Mouse (Mus musculus) embryonic stem cell, embryonic (primary cell): ENCODE measurements around the gene Rmnd5a.

ENCODE experiments used
- CTCF ChIA-PET, 4 experiments: fragments of 300-600 bp in 2 of 4; fragments of 350-600 bp in 2 of 4; sonication (Branson Sonifier 250); formaldehyde crosslinking; loops; one replicate each; lab custom pipeline; 2022; ENCODE audit warnings: inconsistent platforms in 2 of 4; lab: Charles Lee
- POLR2A ChIA-PET, 4 experiments: fragments of 300-600 bp in 2 of 4; fragments of 350-600 bp in 2 of 4; sonication (Branson Sonifier 250); formaldehyde crosslinking; loops; one replicate each; lab custom pipeline; 2022; ENCODE audit warnings: antibody characterized with exemption in 4 of 4, inconsistent platforms in 1 of 4; lab: Charles Lee

Gene Rmnd5a

GRCm38 (mm10) chr6:71353722-71354121, 86.7 kb downstream of the Rmnd5a start:
- ChIA-PET POLR2A (no interaction called here), CTCF (interaction anchor here in 2 of 4 experiments (0.9 to 1.3 kb wide), 2 partner anchors 15 to 83 kb away, joined by 3 to 4 read pairs; no protein-coding TSS in a partner anchor)

DNA sequence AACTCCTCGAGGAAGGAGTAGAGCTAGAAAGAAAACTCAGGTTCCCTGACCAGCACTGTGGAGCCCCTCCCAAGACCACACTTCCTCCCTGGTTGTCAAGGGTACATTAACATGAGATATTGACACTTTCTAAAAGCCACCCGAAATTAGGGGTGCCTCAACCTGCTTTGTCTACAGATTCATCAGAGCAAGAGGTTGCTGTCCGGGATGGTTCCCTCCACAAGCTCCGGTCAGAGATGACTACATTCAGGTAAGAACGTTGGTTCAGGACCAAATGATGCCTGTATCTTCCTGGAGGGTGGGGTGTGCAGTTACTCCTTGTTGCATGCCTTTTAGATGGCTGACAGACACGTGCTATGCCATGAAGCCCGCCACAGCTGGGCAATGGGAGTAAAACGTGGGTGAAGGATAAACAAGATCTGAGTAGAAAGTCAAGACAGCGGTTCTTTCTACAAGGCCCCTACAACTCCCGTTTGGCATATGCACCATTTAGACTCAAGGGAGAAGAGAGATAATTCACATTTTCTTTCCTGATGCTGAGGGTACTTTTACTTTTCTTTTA, 87.5 kb downstream of the Rmnd5a start:
- ChIA-PET POLR2A (interaction anchor here in 1 of 4 experiments (0.8 kb wide), 1 partner anchor 478 kb away, joined by 3 read pairs; the partner anchor contains the start of gene Immt), CTCF (interaction anchor here in 2 of 4 experiments (0.6 to 1.3 kb wide), 3 partner anchors 82 to 177 kb away, joined by 3 to 5 read pairs (median 3); no protein-coding TSS in a partner anchor)

DNA sequence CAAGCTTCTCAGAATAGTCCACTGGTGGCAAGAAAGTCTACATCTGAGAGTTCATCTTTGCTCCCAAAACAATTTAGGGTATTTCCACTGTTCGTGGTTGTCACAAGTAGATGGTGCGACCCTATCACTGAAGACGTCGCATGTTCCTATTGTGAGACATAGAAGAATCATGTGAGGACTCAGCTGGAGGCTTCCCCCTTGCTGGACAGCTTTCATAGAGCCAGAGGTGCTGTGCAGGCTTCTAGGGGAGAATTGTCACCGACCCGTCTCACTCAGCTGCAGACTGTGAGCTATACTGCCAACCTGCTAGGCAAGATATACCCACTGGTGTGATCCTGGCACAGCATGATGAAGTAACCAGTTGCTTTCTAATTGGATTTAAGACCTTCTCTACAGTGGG, 88.2 kb downstream of the Rmnd5a start:
- CTCF ChIA-PET: interaction anchor here in 1 of 4 experiments (0.6 kb wide), 1 partner anchor 176 kb away, joined by 5 read pairs; no protein-coding TSS in a partner anchor
- POLR2A ChIA-PET: interaction anchor here in 2 of 4 experiments (0.7 to 0.8 kb wide), 2 partner anchors 135 to 479 kb away, joined by 3 to 5 read pairs; partner anchors contain the start of gene Immt (in 1 of the 2)

DNA sequence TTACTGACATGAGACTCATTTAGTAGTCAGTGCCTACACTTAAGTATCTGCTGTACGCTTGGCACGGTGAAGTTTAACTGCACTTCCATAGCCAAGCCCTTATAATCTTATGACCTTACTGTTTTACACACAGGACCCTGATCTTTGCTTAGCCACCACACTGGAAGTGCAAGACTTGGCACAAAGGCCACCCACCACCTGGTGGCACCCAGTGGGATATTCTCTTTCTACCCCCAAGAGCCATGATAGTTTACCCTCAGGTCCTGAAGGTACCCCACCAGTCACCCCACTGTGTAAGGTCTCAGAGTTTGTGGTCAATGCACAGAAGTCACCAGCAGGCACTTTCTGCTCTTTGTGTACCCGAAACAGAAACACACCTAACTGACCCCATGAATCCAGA, 89.2 kb downstream of the Rmnd5a start:
- CTCF ChIA-PET: no interaction called here
- POLR2A ChIA-PET: no interaction called here

- ChIA-PET POLR2A (interaction anchor here in 2 of 4 experiments (0.6 to 0.7 kb wide), 2 partner anchors 44 to 1084 kb away, joined by 3 read pairs; no protein-coding TSS in a partner anchor), CTCF (interaction anchor here in 2 of 4 experiments (0.8 to 1.0 kb wide), 2 partner anchors 49 kb away, joined by 3 to 14 read pairs; no protein-coding TSS in a partner anchor)
Observed at GRCm38 (mm10) chr6:71348006-71348405, 92.4 kb downstream of the Rmnd5a start.

GRCm38 (mm10) chr6:71341179-71341578, 99.3 kb downstream of the Rmnd5a start:
- ChIA-PET POLR2A (no interaction called here), CTCF (no interaction called here)

DNA sequence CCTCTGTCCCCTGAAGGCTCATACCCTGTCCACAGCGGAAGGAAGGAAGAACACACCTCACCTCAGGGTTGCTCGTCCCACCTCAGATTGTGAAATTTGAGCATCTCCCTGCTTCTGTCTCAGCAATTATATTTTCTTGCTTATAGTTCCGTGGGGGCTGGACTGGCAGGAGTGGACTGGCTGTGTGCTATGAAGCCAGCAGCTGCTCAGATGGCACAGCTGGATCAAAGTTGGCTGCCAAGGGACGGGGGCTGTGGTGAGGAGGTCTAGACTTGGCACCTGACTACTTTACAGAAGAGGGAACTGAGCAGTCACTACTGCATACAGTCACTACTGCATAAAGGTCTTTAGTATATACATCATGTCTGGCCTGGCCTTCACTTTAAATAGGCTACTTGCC, 101.1 kb downstream of the Rmnd5a start:
- CTCF ChIA-PET: interaction anchor here in 1 of 4 experiments (0.9 kb wide), 1 partner anchor 101 kb away, joined by 3 read pairs; the partner anchor contains the start of gene Rmnd5a
- POLR2A ChIA-PET: no interaction called here

GRCm38 (mm10) chr6:71338941-71339340, 101.5 kb downstream of the Rmnd5a start:
- ChIA-PET CTCF (interaction anchor here in 1 of 4 experiments (0.9 kb wide), 1 partner anchor 102 kb away, joined by 3 read pairs; the partner anchor contains the start of gene Rmnd5a), POLR2A (no interaction called here)
